Comparison of ENCODE assay signal across 35 mouse cellular contexts in genomic region chr2:106477991-106478390, GRCm38 (mm10).
"Had no signal": no experiment of that assay in that cellular context is flagged by ENCODE, and none has a peak within 500 bp of the region (broad histone marks: within the 10 kb centered on the region; RNA-seq: fewer than 3 reads in every experiment).

No protein-coding gene starts in this region.

- H3K4me3 ChIP-seq: heart, embryonic 10.5 days; heart, embryonic 12.5 days; heart, embryonic 13.5 days; heart, embryonic 15.5 days; hindbrain, embryonic 10.5 days; hindbrain, embryonic 12.5 days; hindbrain, embryonic 13.5 days; hindbrain, embryonic 15.5 days; intestine, embryonic 15.5 days; kidney, embryonic 15.5 days; layer of hippocampus, adult 2 months had no signal

- H3K36me3 ChIP-seq: heart, embryonic 10.5 days; heart, embryonic 12.5 days; heart, embryonic 13.5 days; heart, embryonic 15.5 days; hindbrain, embryonic 10.5 days; hindbrain, embryonic 12.5 days; hindbrain, embryonic 13.5 days; hindbrain, embryonic 15.5 days; intestine, embryonic 15.5 days; kidney, embryonic 15.5 days had no signal

- H3K27me3 ChIP-seq: heart, embryonic 12.5 days; heart, embryonic 13.5 days; heart, embryonic 15.5 days; hindbrain, embryonic 12.5 days; hindbrain, embryonic 13.5 days; hindbrain, embryonic 15.5 days; intestine, embryonic 15.5 days; kidney, embryonic 15.5 days had no signal

- H3K4me1 ChIP-seq: heart, embryonic 10.5 days; heart, embryonic 13.5 days; heart, embryonic 15.5 days; hindbrain, embryonic 10.5 days; hindbrain, embryonic 12.5 days; hindbrain, embryonic 13.5 days; hindbrain, embryonic 15.5 days; intestine, embryonic 15.5 days; kidney, embryonic 15.5 days had no signal

- DNase-seq: heart, postnatal 10 days; heart, postnatal 14 days; heart, postnatal 36 days; heart, postnatal 4 days; kidney, adult 11 months; kidney, adult 18-20 months; kidney, adult 2 months; kidney, adult 8-10 months; kidney, adult 9 months; kidney, postnatal 10 days; kidney, postnatal 14 days; kidney, postnatal 25 days; kidney, postnatal 36 days; kidney, postnatal 4 days; layer of hippocampus, adult 9-11 months; layer of hippocampus, postnatal 36 days had no signal

- H3K4me2 ChIP-seq: heart, embryonic 11.5 days; heart, embryonic 12.5 days; heart, embryonic 13.5 days; heart, embryonic 15.5 days; hindbrain, embryonic 12.5 days; hindbrain, embryonic 13.5 days; hindbrain, embryonic 14.5 days; hindbrain, embryonic 15.5 days; intestine, embryonic 15.5 days; kidney, embryonic 15.5 days had no signal

- H3K9ac ChIP-seq: heart, embryonic 12.5 days; heart, embryonic 13.5 days; heart, embryonic 15.5 days; hindbrain, embryonic 12.5 days; hindbrain, embryonic 13.5 days; hindbrain, embryonic 14.5 days; hindbrain, embryonic 15.5 days; intestine, embryonic 15.5 days; kidney, embryonic 15.5 days had no signal

- H3K27ac ChIP-seq: heart, embryonic 10.5 days; heart, embryonic 13.5 days; heart, embryonic 15.5 days; hindbrain, embryonic 10.5 days; hindbrain, embryonic 12.5 days; hindbrain, embryonic 13.5 days; hindbrain, embryonic 14.5 days; hindbrain, embryonic 15.5 days; hindbrain, postnatal 0 days; intestine, embryonic 15.5 days; kidney, embryonic 15.5 days; kidney, postnatal 0 days; layer of hippocampus, adult 2 months had no signal

- H3K9me3 ChIP-seq: heart, embryonic 10.5 days; heart, embryonic 12.5 days; heart, embryonic 13.5 days; heart, embryonic 15.5 days; hindbrain, embryonic 10.5 days; hindbrain, embryonic 12.5 days; hindbrain, embryonic 13.5 days; hindbrain, embryonic 15.5 days; intestine, embryonic 15.5 days; kidney, embryonic 15.5 days had no signal

- ATAC-seq: hindbrain, embryonic 16.5 days; hindbrain, postnatal 0 days; inflammation-experienced regulatory T-cells, adult 6 months; intestine, embryonic 15.5 days; intestine, embryonic 16.5 days; intestine, postnatal 0 days had no signal
